Comparison of ENCODE assay signal across 11 mouse cellular contexts in genomic region chr17:66444059-66444700, GRCm38 (mm10). TPM values are rescaled to one million over a fixed set of nuclear protein-coding genes. Genes with fewer than 3 reads are reported as not detected.
DNase-seq lines count a peak whose midpoint lies in the region; ATAC-seq lines count a peak whose summit lies in the region.
"Had no signal": no experiment of that assay in that cellular context is flagged by ENCODE, and none has a peak within 500 bp of the region (broad histone marks: within the 10 kb centered on the region; RNA-seq: fewer than 3 reads in every experiment).

No protein-coding gene starts in this region.

- no peaks in the 10 kb centered on the region for H3K36me3 ChIP-seq in lung, embryonic 15.5 days
- no peaks in the 10 kb centered on the region for H3K36me3 ChIP-seq in embryonic facial prominence, embryonic 14.5 days (ENCODE audit: control insufficient read depth, insufficient read depth, low read length)
- H3K36me3 ChIP-seq in lung, embryonic 16.5 days (ENCODE audit: control insufficient read depth, insufficient read depth, low read length) = no peaks in the 10 kb centered on the region
- no peaks in the 10 kb centered on the region for H3K36me3 ChIP-seq in neural tube, embryonic 15.5 days
- H3K36me3 ChIP-seq: liver, embryonic 13.5 days had no signal

- H3K4me1 ChIP-seq in lung, embryonic 15.5 days = peaks cover 37% of the 10 kb centered on the region
- H3K4me1 ChIP-seq in embryonic facial prominence, embryonic 14.5 days (ENCODE audit: control insufficient read depth, insufficient read depth, low read length) = peaks cover 17% of the 10 kb centered on the region
- H3K4me1 ChIP-seq in lung, embryonic 16.5 days (replicated peaks; ENCODE audit: control insufficient read depth, insufficient read depth, low read length) = peaks cover 23% of the 10 kb centered on the region
- H3K4me1 ChIP-seq in neural tube, embryonic 15.5 days = peaks cover 69% of the 10 kb centered on the region

- 0 out of 2 replicates have a peak overlapping the region, but pooled peaks have one; percentile 29 for H3K27ac ChIP-seq in lung, embryonic 15.5 days
- H3K27ac ChIP-seq in embryonic facial prominence, embryonic 14.5 days (replicated peaks; ENCODE audit: low read depth, low read length) = peak overlapping the region; percentile 21
- H3K27ac ChIP-seq in lung, embryonic 16.5 days (ENCODE audit: low read length) = no peak overlapping the region
- H3K27ac ChIP-seq in neural tube, embryonic 15.5 days (replicated peaks) = peak overlapping the region; percentile 58; the same call in 1 of the 2 replicates
- H3K27ac ChIP-seq: liver, embryonic 13.5 days had no signal

- no peaks in the 10 kb centered on the region for H3K9me3 ChIP-seq in lung, embryonic 15.5 days
- H3K9me3 ChIP-seq in embryonic facial prominence, embryonic 14.5 days (ENCODE audit: control insufficient read depth, low read length) = no peaks in the 10 kb centered on the region
- no peaks in the 10 kb centered on the region for H3K9me3 ChIP-seq in lung, embryonic 16.5 days (ENCODE audit: control insufficient read depth, low read length)
- H3K9me3 ChIP-seq in neural tube, embryonic 15.5 days (replicated peaks) = no peaks in the 10 kb centered on the region
- H3K9me3 ChIP-seq: liver, embryonic 13.5 days had no signal

- ATAC-seq in lung, embryonic 15.5 days (ENCODE audit: borderline replicate concordance, extremely low read depth, low FRiP score, low TSS enrichment) = no peak
- ATAC-seq in embryonic facial prominence, embryonic 14.5 days (ENCODE audit: low read depth) = peak; percentile 37
- peak; percentile 66; the same call in 1 of the 2 replicates for ATAC-seq in lung, embryonic 16.5 days (ENCODE audit: low read depth)
- ATAC-seq in neural tube, embryonic 15.5 days (ENCODE audit: low FRiP score) = no peak
- ATAC-seq in granulocyte monocyte progenitor cell, adult 5-6 weeks (replicated peaks; ENCODE audit: poor library complexity, severe bottlenecking) = no peak

- no peak overlapping the region for H3K9ac ChIP-seq in lung, embryonic 15.5 days
- no peak overlapping the region for H3K9ac ChIP-seq in embryonic facial prominence, embryonic 14.5 days (ENCODE audit: low read depth, low read length)
- H3K9ac ChIP-seq in lung, embryonic 16.5 days (ENCODE audit: low read length) = no peak overlapping the region
- no peak overlapping the region; the same call in 1 of the 2 replicates for H3K9ac ChIP-seq in neural tube, embryonic 15.5 days (replicated peaks)
- H3K9ac ChIP-seq: liver, embryonic 13.5 days had no signal

- H3K4me3 ChIP-seq in lung, embryonic 15.5 days = no peak overlapping the region
- H3K4me3 ChIP-seq in embryonic facial prominence, embryonic 14.5 days (ENCODE audit: low read depth, low read length) = no peak overlapping the region
- H3K4me3 ChIP-seq in lung, embryonic 16.5 days (ENCODE audit: low read length) = no peak overlapping the region
- no peak overlapping the region for H3K4me3 ChIP-seq in neural tube, embryonic 15.5 days (replicated peaks)
- H3K4me3 ChIP-seq: liver, embryonic 13.5 days had no signal

- WGBS in lung, embryonic 15.5 days = 58% methylated on average over 9 of the region's 9 CpGs
- 73% methylated on average over 9 of the region's 9 CpGs for WGBS in embryonic facial prominence, embryonic 14.5 days
- WGBS in lung, embryonic 16.5 days = 58% methylated on average over 9 of the region's 9 CpGs
- WGBS in neural tube, embryonic 15.5 days = 21% methylated on average over 9 of the region's 9 CpGs

- DNase-seq in lung, postnatal 14 days = no peak
- peak; percentile 78 for DNase-seq in embryonic facial prominence, embryonic 14.5 days (ENCODE audit: low spot score)
- no peak for DNase-seq in yolk sac, embryonic 10.5 days (ENCODE audit: low spot score)
- no peak for DNase-seq in urinary bladder, postnatal 36 days (ENCODE audit: low spot score in 2 of 2)
- DNase-seq: kidney, postnatal 36 days; liver, embryonic 13.5 days had no signal

- peaks cover 8% of the 10 kb centered on the region for H3K27me3 ChIP-seq in lung, embryonic 15.5 days
- H3K27me3 ChIP-seq in embryonic facial prominence, embryonic 14.5 days (replicated peaks; ENCODE audit: control insufficient read depth, insufficient read depth, low read length) = peaks cover 14% of the 10 kb centered on the region
- no peaks in the 10 kb centered on the region; the same call in 1 of the 2 replicates for H3K27me3 ChIP-seq in lung, embryonic 16.5 days (ENCODE audit: control insufficient read depth, insufficient read depth, low read depth, low read length)
- H3K27me3 ChIP-seq in neural tube, embryonic 15.5 days (replicated peaks) = no peaks in the 10 kb centered on the region

- no peak overlapping the region for H3K4me2 ChIP-seq in lung, embryonic 15.5 days
- no peak overlapping the region for H3K4me2 ChIP-seq in embryonic facial prominence, embryonic 14.5 days (ENCODE audit: low read depth, low read length)
- H3K4me2 ChIP-seq in lung, embryonic 16.5 days (ENCODE audit: low read depth, low read length) = no peak overlapping the region
- H3K4me2 ChIP-seq in neural tube, embryonic 15.5 days = peak overlapping the region; percentile 39
- H3K4me2 ChIP-seq: heart, embryonic 11.5 days; liver, embryonic 13.5 days had no signal

RNA-seq across cellular contexts. Expression of gene Mtcl1, which starts 5.4 kb away (rescaled TPM):
- 7.9 and 10.4 TPM in 2 replicates for polyA plus RNA-seq in lung, embryonic 15.5 days (2015; fragmentation: Nextera tagmentation; extraction: Ambion mirVana)
- 8.2 and 8.8 TPM in 2 replicates for polyA plus RNA-seq in embryonic facial prominence, embryonic 14.5 days (2014; fragmentation: Nextera tagmentation; extraction: Ambion mirVana)
- 8.9 and 9.5 TPM in 2 replicates for polyA plus RNA-seq in lung, embryonic 16.5 days (2015; fragmentation: Nextera tagmentation; extraction: Ambion mirVana)
- 26.5 and 27.7 TPM in 2 replicates for polyA plus RNA-seq in neural tube, embryonic 15.5 days (2015; fragmentation: Nextera tagmentation; extraction: Ambion mirVana)
- not detected in 2 replicates for total RNA-seq in granulocyte monocyte progenitor cell, adult 5-6 weeks (2014; fragmentation: Nextera tagmentation)
- total RNA-seq in granulocyte monocyte progenitor cell, adult 5-6 weeks (2017) = not detected in 2 replicates

Comparison
In these comparisons a context has a peak if more than half of its experiments do, and no peak if none do; other contexts are left out.
1. ATAC-seq: peak in embryonic facial prominence, embryonic 14.5 days (single experiment) and lung, embryonic 16.5 days (single experiment); none in lung, embryonic 15.5 days (single experiment), neural tube, embryonic 15.5 days (single experiment) and granulocyte monocyte progenitor cell, adult 5-6 weeks (single experiment).